Mouse (Mus musculus): ENCODE measurements around the gene Rbm19.

DNA sequence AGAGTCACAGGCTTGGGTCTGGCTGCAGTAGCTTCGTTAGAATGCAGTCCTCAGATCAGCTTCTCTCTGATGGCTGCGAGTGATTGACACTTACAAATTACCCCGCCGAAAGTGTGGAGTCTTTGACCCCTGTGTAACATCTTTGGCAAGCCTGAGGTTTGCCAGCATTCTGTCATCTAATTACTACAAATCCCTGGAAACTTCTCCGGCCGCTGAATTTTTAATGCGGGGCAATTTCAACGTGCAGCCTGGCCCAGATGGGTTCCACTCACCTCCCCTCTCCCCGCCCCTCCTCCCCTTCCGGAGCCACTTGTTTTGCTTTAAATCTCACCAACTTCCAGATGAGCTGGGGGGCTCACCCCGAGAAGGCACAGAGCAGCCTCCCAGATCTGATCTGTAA is 94.4 kb downstream of the Rbm19 start:
- TF ChIP-seq CTCF (IDR thresholded peaks at IDR 0.05; ENCODE audit: low read depth), result no peak
- TF ChIP-seq EP300 (IDR thresholded peaks at IDR 0.05; ENCODE audit: low read depth), result no peak

Data from heart, postnatal 0 days (tissue).